Mouse (Mus musculus): ENCODE results near the gene Cd300lg. TPM values are rescaled to one million over a fixed set of nuclear protein-coding genes. Genes with fewer than 3 reads are reported as not detected.

Gene Cd300lg
- polyA plus RNA-seq, 1 experiment: 5.8 TPM

- TF ChIP-seq CTCF (IDR thresholded peaks at IDR 0.05; ENCODE audit: control insufficient read depth, insufficient read depth, low read length): no peak
- TF ChIP-seq POLR2A (IDR thresholded peaks at IDR 0.05; ENCODE audit: borderline replicate concordance, control insufficient read depth, low read depth, low read length): no peak
- Histone ChIP-seq H3K27ac (ENCODE audit: control insufficient read depth, insufficient read depth, low read depth, low read length, poor library complexity) (no peak overlapping the region), H3K4me1 (ENCODE audit: control insufficient read depth, insufficient read depth, low read length) (no peaks in the 10 kb centered on the region), H3K4me3 (replicated peaks; ENCODE audit: control insufficient read depth, low read depth, low read length) (no peak overlapping the region)
- 79% methylated on average over 5 of the region's 5 CpGs for WGBS
Measured at GRCm38 (mm10) chr11:102006688-102007087, 34.6 kb upstream of the Cd300lg start.

GRCm38 (mm10) chr11:102008372-102008771 is 32.9 kb upstream of the Cd300lg start:
- no peak for TF ChIP-seq POLR2A (IDR thresholded peaks at IDR 0.05; ENCODE audit: borderline replicate concordance, control insufficient read depth, low read depth, low read length)
- TF ChIP-seq CTCF (IDR thresholded peaks at IDR 0.05; ENCODE audit: control insufficient read depth, insufficient read depth, low read length): no peak
- Histone ChIP-seq H3K4me3 (replicated peaks; ENCODE audit: control insufficient read depth, low read depth, low read length) (no peak overlapping the region), H3K4me1 (ENCODE audit: control insufficient read depth, insufficient read depth, low read length) (no peaks in the 10 kb centered on the region), H3K27ac (ENCODE audit: control insufficient read depth, insufficient read depth, low read depth, low read length, poor library complexity) (no peak overlapping the region)
- 78% methylated on average over 8 of the region's 8 CpGs for WGBS

GRCm38 (mm10) chr11:102008954-102009637 is 32.2 kb upstream of the Cd300lg start:
- Histone ChIP-seq H3K4me3 (replicated peaks; ENCODE audit: control insufficient read depth, low read depth, low read length) (no peak overlapping the region), H3K4me1 (ENCODE audit: control insufficient read depth, insufficient read depth, low read length) (no peaks in the 10 kb centered on the region), H3K27ac (ENCODE audit: control insufficient read depth, insufficient read depth, low read depth, low read length, poor library complexity) (no peak overlapping the region)
- no peak for TF ChIP-seq CTCF (IDR thresholded peaks at IDR 0.05; ENCODE audit: control insufficient read depth, insufficient read depth, low read length)
- TF ChIP-seq POLR2A (IDR thresholded peaks at IDR 0.05; ENCODE audit: borderline replicate concordance, control insufficient read depth, low read depth, low read length): no peak
- 66% methylated on average over 15 of the region's 15 CpGs for WGBS

- H3K4me1 ChIP-seq (ENCODE audit: control insufficient read depth, insufficient read depth, low read length): no peaks in the 10 kb centered on the region
- 86% methylated on average over 13 of the region's 13 CpGs for WGBS
- TF ChIP-seq CTCF (IDR thresholded peaks at IDR 0.05; ENCODE audit: control insufficient read depth, insufficient read depth, low read length) (no peak), POLR2A (IDR thresholded peaks at IDR 0.05; ENCODE audit: borderline replicate concordance, control insufficient read depth, low read depth, low read length) (no peak)
- no peak overlapping the region for H3K4me3 ChIP-seq (replicated peaks; ENCODE audit: control insufficient read depth, low read depth, low read length)
- no peak overlapping the region for H3K27ac ChIP-seq (ENCODE audit: control insufficient read depth, insufficient read depth, low read depth, low read length, poor library complexity)
Measured at GRCm38 (mm10) chr11:102010140-102010539, 31.2 kb upstream of the Cd300lg start.

DNA sequence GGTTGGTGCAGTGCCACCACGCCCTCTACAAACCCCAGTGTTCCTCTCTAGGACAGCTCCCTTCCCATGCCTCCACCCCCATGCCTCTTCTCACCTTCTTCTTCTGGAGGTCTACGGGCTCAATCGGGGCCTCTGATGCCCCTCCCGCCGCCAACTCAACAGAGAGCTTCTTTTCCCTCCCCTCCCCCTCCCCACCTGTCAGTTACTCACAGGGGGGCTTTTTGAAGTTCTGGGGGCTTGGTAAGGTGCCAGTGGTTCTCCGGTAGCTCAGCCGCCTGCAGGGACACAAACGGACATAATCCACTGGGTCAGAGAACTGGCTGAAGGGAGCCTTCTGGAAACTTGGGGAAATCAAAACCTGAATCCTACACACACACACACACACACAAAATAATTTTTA is 29.8 kb upstream of the Cd300lg start:
- WGBS: 85% methylated on average over 8 of the region's 8 CpGs
- TF ChIP-seq CTCF (IDR thresholded peaks at IDR 0.05; ENCODE audit: control insufficient read depth, insufficient read depth, low read length) (no peak), POLR2A (IDR thresholded peaks at IDR 0.05; ENCODE audit: borderline replicate concordance, control insufficient read depth, low read depth, low read length) (no peak)
- Histone ChIP-seq H3K27ac (ENCODE audit: control insufficient read depth, insufficient read depth, low read depth, low read length, poor library complexity) (no peak overlapping the region), H3K4me1 (ENCODE audit: control insufficient read depth, insufficient read depth, low read length) (no peaks in the 10 kb centered on the region), H3K4me3 (replicated peaks; ENCODE audit: control insufficient read depth, low read depth, low read length) (no peak overlapping the region)

DNA sequence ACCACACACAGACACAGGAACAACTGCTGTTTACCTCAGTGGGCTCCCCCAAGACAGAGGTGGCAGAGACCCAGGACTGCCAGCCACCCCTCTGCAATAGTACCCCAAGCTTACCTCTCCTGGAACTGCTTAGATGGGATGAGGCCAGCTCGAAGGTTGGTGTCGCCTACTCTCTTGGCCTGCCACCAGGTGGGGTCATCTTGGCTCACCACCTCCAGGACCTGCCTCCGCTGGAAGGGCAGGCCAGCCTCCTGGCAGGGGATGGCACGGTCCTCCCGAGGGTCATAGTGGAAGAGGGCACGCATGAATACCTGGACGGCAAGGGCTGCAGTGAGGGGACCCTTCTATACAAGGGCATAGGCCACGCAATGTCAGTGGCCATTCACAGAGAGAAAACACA is 28.1 kb upstream of the Cd300lg start:
- Histone ChIP-seq H3K4me1 (ENCODE audit: control insufficient read depth, insufficient read depth, low read length) (no peaks in the 10 kb centered on the region), H3K27ac (ENCODE audit: control insufficient read depth, insufficient read depth, low read depth, low read length, poor library complexity) (no peak overlapping the region), H3K4me3 (replicated peaks; ENCODE audit: control insufficient read depth, low read depth, low read length) (no peak overlapping the region)
- no peak for TF ChIP-seq POLR2A (IDR thresholded peaks at IDR 0.05; ENCODE audit: borderline replicate concordance, control insufficient read depth, low read depth, low read length)
- WGBS: 82% methylated on average over 8 of the region's 8 CpGs

DNA sequence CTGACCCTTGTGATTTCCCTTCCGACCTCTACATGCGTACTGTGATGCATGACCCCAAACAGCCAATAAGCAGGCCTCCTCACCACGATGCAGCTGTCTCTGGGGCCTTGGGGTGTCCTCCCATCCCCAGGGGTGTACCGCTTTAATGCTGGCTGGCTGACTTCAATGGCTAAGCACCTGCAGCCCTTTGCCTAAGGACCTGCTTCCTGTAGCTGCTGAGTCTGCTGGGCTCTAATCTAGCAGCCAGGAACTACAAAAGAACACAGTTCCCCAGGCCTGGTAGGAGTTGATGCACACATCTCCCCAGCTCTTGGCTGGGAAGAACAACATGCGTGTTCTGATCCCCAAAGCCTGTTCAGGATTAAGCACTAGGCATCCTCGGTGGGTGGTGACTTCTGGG is 25.8 kb upstream of the Cd300lg start:
- WGBS: 54% methylated on average over 6 of the region's 6 CpGs
- TF ChIP-seq POLR2A (IDR thresholded peaks at IDR 0.05; ENCODE audit: borderline replicate concordance, control insufficient read depth, low read depth, low read length): no peak
- TF ChIP-seq CTCF (IDR thresholded peaks at IDR 0.05; ENCODE audit: control insufficient read depth, insufficient read depth, low read length): no peak
- no peaks in the 10 kb centered on the region for H3K4me1 ChIP-seq (ENCODE audit: control insufficient read depth, insufficient read depth, low read length)

DNA sequence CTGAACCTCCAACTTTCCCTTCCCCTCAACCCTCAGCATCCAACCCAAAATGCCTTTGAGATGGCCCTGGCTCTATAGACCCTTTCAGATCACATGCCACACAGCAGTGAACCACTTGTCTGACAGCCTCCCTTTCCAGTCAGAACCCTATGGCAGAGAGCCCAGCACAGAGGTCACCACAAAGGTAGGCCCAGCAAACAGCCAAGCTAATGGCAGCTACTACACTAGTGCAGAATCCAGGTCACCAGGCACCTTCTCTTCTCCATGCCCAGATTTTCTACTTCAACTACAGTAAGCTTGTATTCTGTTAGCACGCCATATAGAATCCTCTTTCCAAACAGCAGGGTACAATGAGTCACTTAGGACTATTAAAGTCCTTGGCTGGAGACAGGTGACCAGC is 25.2 kb upstream of the Cd300lg start:
- Histone ChIP-seq H3K27ac (ENCODE audit: control insufficient read depth, insufficient read depth, low read depth, low read length, poor library complexity) (no peak overlapping the region), H3K4me1 (ENCODE audit: control insufficient read depth, insufficient read depth, low read length) (no peaks in the 10 kb centered on the region), H3K4me3 (replicated peaks; ENCODE audit: control insufficient read depth, low read depth, low read length) (no peak overlapping the region)
- 69% methylated on average over 1 of the region's 1 CpGs for WGBS
- no peak for TF ChIP-seq POLR2A (IDR thresholded peaks at IDR 0.05; ENCODE audit: borderline replicate concordance, control insufficient read depth, low read depth, low read length)
- TF ChIP-seq CTCF (IDR thresholded peaks at IDR 0.05; ENCODE audit: control insufficient read depth, insufficient read depth, low read length): no peak

More for the DNA sequence above, 25.8 kb upstream of the Cd300lg start:
- Histone ChIP-seq H3K27ac (ENCODE audit: control insufficient read depth, insufficient read depth, low read depth, low read length, poor library complexity) (no peak overlapping the region), H3K4me3 (replicated peaks; ENCODE audit: control insufficient read depth, low read depth, low read length) (no peak overlapping the region)

DNA sequence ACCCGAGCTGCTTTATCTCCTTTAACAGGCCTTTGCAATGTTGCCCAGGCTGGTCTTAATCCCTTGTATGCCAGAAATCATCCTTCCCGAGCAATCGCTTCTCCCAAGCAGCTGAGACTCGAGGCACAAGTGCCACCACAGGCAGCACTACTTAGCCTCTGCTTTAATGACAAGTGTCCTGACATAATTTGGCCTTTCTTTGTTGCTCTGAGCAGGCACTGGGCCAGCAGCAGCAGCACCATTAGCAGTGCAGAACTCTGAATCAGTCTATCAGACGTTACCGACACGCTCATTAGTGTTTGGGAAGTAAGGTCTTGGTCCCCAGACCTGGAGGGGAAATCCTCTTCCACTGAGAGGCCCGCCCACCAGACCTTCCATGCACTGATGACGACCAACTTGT is 21.6 kb upstream of the Cd300lg start:
- 69% methylated on average over 9 of the region's 9 CpGs for WGBS
- TF ChIP-seq POLR2A (IDR thresholded peaks at IDR 0.05; ENCODE audit: borderline replicate concordance, control insufficient read depth, low read depth, low read length) (no peak), CTCF (IDR thresholded peaks at IDR 0.05; ENCODE audit: control insufficient read depth, insufficient read depth, low read length) (no peak)

More for the DNA sequence above, 21.6 kb upstream of the Cd300lg start:
- Histone ChIP-seq H3K27ac (ENCODE audit: control insufficient read depth, insufficient read depth, low read depth, low read length, poor library complexity) (no peak overlapping the region), H3K4me1 (ENCODE audit: control insufficient read depth, insufficient read depth, low read length) (no peaks in the 10 kb centered on the region), H3K4me3 (replicated peaks; ENCODE audit: control insufficient read depth, low read depth, low read length) (no peak overlapping the region)

Data from bone marrow, adult 2 months (tissue).